Mouse (Mus musculus) kidney, postnatal 14 days (tissue): Measurements from ENCODE around the gene Atm.

Experiments
- DNase-seq: peaks from one replicate; pipeline ENCODE4 v3.0.0; 2022; ENCODE audit warnings: mixed read lengths

Atm gene

DNA sequence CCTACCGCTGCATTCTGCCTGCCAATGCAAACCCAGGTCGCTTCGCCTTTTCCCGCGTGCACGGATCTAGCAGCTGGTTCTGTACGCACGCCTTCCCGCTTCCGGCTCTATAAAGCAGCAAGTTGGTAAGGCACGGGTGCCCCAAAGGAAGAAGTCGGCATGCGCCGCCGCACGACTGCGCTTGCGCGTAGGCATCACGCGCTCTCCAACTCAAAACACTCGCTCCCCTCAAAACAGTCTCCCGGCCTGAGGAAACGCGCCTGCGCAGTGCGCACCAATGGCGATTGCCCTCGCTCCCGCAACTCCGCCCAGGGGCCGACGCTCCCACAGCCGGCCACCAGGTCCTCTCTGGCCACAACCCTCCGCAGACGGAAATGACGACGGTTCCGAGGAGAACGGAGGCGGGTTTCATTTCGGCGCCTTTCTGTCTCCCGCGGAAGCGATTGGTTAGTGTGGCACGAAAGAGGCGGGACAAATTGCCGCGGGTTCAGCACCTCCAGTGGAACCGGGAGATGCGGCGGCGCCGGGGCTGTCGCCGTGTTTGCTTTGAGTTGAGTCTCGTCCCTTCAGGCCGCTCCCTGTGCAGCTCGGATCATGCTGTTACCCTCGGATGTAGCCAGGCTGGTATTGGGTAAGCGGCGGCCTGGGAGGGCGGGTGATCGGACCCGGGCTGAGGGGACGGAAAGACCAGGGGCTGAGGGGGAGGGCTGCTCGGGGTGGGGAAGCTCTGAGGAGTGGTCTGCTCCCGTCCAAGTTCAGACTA lies at the start of gene Atm, which contains the start of gene Npat:
Gene Atm (minus strand): TSS at position 183 of the 763 bp plus-strand sequence.
Gene Npat (plus strand): TSS at position 490 of the 763 bp plus-strand sequence.
- DNase-seq = peak; percentile 100

DNA sequence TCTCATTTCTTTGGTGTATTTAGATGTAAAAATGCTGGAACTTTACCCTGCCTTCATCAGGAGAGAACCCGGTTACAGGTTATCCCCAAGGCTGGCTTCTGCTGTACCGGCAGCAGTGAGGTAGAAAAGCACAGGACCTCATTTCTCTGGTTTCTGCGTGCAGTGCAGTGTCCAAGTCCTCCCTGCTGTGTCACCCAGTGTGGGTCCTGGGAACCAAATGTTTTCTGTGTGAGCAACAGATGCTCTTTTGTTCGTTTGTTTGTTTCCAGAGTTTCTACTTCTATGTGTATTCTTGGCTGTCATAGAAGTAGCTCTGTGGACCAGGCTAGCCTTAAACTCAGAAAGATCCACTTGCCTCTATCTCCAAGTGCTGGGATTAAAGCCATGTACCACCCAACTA lies 45.3 kb upstream of the Atm start:
- DNase-seq = no peak

DNA sequence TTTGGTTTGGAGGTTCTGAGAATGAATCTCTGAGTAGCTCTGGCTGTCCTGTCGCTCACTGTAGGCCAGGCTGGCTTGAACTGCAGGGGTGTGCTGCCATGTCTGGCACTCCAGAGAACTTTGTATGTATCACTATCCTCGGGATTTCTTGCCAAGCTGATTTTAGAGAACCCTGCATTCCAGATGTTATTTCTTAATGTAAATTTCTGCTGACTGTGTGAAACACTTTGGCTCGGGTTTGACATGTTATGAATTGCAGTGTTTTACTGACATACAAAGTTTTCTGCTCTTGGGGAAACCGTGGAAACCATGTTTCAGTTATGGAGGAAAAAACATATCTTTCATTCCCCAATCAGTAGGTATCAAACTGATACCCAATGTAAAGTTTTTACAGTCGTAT lies 39.2 kb upstream of the Atm start:
- DNase-seq = no peak

DNA sequence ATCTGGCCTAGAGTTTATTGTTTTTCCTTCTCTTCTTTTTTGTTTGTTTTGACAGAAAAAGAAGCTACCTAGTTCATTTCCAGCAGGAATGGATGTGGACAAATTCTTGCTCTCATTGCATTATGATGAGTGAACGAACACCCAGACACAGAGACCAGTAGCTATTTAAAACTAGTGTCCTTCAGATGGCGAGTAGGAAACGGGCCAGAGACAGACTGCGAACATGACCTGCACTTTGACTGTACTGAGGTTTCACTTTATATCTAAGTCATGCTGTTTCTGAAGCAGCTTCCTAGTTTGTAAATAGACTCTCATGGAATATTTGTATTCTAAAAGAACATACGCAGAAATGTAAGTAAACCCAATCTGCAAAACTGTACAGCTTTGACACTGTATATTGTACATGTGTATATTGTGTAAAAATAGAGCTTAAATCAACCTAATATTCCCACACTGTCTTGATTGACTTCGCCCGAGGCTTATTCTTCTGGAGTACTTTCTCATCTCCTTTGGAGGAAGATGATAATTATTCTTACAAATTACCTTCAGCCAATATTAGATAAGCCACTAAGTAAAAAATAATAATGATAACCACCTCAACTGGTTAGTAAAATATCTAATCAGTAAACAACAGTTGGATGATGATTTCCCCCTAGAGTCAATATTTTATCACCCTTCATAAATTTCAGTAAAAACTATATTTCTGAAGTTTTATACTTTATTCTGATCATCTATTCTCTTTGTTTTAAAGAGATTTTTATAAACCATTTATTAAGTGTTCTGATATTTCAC lies 36.2 kb upstream of the Atm start:
- no peak for DNase-seq

DNA sequence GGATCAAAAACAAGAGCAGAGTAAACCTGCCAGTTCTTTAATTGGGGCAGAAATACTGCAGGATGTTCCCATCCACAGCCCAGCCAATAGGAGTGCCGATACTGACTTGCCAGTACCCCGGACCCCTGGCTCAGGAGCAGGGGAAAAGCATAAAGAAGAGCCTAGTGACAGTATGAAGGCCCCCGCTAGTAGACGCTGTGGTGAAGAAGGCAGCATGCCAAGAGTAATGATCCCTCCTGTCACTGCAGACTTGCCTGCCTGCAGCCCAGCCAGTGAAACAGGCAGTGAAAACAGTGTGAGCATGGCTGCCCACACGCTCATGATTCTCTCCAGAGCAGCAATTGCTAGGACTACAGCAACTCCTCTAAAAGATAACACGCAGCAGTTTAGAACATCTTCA lies 34.1 kb upstream of the Atm start:
- no peak for DNase-seq

DNA sequence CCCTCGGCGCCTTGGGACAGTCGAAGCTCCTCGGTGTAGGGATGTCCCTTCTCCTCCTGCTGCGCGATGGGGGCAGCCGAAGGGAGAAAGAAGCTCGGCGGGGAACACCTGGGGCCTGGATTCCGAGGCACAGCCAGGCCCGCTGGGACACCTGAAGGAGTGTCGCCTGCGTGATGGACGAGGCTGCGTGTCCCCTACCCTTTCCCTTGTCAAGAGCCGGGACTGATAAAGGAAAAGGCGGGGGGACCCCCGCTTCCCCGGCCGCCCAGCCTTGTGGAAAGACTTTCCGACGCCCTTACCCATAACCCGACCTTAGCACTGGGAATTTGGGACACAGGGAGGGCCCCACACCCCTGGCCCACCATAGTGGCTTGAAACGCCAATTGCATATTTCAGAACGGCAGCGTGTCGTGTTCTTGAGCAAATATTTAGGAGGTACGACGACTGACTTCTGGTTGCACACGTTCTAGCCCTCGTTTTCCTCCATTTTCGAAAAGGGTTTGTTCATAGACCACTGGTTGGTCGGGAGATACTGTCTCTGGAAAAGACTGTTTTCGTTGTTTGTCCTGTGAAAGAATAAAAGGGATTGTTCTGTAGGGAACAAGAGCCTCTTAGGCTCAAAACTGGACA lies 911 bp upstream of the Atm start:
- DNase-seq = no peak

DNA sequence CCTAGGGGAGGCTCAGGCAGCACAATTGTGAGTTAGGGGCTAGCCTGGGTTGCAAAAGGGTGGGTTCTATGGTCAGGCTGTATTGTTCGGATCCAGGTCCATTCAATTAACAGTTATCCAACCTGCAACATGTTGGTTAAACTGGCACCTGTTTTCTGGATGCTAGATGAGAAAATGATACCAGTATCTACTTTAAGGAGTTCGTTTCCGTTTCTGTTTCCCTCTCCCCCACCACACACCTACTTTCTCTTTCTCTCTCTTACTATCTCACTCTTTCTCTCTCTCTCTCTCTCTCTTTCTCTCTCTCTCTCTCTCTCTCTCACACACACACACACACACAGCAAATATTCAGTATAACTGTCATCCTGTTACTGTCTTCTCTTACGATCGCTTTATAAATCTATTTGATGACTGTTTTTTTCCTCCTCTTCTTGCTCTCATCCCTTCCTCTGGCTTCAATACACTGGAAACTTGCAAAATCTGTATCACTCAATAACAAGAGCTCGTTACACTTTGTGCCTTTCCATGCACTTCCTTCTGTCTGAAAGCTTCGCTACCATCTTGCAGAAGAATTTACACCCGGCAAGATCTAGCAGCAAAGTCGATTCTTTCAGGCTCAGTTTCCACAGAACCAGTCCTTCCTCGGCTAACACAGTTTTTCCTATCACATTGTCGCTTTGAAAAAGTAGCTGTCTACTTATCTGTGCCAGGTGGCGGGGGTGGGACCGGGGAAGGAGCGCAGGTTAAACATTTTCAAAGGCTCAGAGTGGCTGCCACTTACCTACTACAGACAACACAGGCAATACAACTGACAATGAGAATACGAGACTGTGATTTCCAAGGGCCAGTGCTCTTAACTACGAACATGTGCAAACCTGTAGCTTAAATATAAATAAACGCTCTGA lies 872 bp downstream of the Atm start:
- DNase-seq = peak; percentile 24

DNA sequence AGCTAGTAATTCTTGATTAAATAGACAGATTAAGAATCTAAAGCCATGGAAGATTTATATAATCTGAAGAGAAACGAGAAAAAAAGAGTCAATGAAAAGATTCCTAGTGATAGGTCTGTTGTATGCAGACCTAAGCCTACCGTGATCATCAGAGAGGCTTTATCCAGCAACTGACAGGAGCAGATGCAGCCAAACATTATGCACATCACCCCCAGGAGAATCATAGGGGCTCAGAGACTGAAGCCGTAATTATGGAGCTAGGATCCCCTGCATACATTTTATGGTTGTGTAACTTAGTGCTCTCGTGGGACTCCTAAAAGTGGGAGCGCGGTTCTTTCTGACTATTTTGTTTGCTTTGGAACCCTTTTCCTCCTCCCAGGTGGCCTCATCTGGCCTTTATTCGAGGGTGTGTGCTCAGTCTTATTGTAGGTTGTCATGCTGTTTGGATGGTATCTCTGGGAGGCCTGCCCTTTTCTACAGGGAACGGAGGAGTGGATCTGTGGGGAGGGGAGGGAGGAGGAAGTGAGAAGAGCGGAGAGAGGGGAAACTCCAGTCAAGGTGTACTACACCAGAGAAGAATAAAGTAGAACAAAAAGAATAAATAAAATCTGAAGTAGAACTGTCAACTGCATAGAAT lies 19.0 kb downstream of the Atm start:
- DNase-seq = no peak

DNA sequence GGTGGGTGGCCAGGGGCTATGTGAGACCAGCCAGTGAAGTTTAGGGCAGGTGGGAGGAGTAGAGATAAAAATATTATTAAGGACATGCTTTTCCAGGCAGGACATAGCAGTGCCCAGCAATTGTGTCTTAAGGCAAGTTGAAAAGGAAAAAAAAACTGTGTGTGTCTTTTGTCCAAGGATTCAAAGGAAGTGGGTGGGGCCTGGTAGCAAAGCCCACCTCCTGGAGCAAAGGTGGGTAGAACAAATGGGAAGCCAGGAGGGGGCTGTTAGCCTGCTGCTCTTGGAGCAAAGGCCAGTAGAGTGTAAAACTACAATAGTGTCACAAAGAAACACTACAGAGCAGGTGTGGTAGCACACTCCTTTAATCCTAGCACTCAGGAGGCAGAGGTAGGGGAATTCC lies 22.4 kb downstream of the Atm start:
- no peak for DNase-seq

DNA sequence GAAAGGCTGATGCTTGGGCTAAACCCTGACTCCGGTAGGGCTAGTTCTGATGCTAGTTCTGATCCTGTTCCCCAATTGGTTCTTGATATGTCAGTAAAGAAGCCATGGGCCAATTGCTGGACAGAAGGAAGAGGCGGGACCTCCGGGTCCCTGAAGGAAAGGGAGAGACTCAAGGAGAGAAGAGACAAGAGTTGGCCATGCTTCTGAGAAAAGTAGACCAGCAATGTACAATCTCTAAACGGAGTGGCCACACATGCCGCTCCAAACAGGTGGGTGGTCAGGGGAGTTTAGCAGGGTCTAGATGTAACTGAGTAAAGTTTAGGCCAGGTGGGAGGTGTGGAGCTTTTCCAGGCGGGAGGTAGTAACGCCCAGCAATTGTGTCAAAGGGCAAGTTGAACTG lies 28.5 kb downstream of the Atm start:
- DNase-seq = no peak

DNA sequence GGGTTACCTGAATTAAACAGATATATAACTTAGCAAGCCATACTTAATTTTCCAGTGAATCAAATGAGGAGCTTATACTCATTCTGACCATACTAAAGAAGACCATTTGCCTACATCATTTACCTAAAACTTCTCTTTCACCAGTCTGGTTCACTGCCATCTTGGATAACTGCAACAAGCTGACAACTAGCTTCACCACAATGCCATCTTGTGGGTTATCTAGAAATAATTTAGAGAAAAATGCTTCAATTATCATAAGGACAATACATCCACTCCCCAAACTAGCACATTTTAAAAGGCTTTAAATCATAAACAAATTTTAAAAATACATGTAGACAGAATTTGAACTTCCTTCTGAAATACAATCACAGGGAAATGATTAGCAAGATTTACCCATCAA lies 50.7 kb downstream of the Atm start:
- no peak for DNase-seq

DNA sequence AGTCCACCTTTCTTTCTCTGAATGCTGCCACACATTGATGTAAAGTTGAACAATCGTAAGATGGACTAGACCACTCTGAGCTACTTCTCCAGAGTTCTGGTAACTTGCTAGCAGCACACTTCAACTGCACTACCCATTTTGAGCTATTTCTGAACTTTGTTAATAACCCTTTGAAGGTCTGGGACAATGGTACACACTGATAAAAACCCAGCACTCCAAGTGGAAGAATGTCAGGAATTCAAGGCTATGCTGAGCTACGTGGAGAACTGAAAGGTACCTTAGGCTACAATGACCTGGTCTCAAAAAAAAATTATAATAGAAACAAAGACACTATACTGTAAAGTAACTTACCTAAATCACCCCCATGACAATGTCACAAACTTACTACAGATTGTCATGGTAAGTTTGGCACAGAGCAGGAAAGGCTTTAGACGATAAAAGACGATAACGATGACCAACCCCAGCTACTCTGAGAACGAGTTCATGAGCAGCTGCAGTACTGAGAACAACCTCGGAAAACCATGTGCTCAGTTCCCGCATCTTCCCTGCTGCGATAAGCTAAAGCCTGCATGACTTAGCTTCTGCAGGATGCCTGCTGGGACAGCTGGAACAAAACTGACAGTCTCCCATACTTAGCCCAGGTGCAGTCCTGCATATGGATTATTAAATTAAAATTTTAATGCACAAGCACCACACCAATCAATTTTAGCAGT lies 63.6 kb downstream of the Atm start:
- DNase-seq = no peak

DNA sequence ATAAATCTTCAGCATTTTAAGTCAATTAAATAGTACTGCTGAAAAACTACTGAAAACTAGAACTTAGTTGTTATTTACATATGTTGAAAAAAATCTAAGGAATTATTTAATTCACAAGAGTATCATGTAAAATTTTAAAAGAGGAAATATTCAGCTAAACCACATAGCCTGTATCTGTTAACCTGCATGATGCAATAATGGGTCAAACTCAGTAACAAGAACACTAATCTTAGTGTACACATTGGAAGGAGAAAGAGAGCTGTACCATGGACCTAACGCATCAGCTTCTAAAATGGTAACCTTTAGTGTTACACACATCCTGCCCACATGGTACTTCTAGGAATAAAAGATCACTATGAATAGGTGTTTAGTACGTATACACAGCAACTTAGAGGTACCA lies 84.5 kb downstream of the Atm start:
- DNase-seq = no peak

DNA sequence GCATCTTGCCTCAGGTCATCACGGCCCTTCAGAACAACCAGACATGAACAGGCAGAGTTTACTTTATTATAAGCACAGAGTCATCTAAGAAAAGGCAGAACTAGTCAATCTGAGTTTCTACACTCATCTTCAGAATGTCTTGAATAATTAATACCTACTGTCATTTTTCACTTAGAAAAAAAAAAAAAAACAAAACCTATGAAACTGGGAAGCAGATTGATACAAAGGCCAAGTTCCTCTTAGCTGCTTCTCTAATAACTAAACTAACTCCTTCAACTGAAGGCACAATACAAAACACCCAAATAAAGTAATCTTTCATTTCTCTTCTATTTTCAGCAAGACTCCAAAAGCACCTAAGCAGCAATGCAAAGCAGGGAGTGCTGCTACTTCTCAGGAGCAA lies 85.9 kb downstream of the Atm start:
- DNase-seq = no peak

DNA sequence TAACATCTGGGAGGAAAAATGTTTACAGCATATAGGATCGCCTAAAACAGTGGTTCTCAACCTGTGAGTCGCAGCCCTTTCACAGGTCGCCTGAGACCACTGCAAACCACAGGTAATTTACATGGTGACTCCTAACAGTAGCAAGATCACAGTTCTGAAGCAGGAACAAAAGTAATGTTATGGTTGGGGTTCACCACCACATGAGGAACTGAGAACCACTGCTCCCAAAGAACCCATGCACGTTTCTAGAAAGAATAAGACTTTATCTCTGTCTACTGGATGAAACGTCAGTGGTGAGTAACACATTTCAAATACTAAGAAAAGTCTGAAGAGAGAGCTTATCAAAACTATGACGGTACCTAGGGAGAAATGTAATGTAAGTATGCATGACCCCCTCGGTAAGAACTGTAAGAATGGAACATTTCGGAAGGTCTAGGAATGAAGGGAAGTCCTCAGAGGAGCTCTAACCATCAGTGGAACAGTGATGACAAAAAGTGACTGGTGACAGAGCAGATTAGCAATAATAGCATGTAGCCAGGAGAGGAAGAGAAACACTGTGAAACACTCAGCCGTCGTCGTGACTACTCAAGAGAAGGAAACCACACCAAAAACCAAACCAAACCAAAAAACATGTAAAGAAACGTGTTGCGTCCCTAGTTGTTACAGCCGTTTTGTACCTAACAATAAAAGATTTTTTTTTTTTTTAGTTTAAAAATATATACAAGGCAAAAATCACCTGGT lies 100.5 kb downstream of the Atm start:
- no peak for DNase-seq

DNA sequence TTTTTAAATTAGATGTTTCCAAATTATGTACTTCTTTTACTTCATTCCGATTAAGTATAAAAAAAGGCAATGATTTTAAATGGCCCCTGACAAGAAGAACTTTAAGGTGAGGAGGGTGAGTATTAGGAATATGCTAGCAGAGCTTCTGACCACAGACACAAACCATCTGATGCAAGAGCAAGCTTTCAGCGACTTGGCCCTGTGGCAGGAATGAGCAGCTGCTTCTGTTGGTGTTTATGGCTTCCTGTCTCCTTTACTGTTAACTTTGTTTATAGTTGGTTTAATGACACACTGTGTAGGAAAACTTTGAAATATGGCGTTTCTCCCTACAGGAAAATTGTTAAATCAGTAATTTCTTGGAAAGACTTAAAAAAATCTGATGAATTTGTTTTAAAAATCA lies 108.9 kb downstream of the Atm start:
- DNase-seq = peak; percentile 30

DNA sequence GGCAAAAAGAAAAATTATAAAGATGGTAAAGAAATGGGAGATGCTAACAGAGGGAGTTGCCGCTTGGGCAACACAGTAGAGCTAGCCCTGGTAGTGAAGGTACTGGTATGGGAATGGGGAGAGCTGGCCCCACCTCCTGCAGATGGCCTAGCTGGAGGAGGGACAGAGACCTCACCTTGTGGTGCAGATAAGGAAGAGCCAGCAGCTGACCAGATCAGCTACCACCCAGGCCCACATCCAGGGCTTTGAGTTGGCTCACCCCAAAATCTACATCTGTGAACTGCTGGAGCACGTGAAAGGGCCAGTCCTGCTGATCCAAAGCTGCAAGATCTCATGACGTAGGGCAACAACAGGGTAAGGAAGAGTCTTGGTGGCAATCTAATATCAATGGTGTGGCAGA lies 109.8 kb downstream of the Atm start:
- DNase-seq = no peak

DNA sequence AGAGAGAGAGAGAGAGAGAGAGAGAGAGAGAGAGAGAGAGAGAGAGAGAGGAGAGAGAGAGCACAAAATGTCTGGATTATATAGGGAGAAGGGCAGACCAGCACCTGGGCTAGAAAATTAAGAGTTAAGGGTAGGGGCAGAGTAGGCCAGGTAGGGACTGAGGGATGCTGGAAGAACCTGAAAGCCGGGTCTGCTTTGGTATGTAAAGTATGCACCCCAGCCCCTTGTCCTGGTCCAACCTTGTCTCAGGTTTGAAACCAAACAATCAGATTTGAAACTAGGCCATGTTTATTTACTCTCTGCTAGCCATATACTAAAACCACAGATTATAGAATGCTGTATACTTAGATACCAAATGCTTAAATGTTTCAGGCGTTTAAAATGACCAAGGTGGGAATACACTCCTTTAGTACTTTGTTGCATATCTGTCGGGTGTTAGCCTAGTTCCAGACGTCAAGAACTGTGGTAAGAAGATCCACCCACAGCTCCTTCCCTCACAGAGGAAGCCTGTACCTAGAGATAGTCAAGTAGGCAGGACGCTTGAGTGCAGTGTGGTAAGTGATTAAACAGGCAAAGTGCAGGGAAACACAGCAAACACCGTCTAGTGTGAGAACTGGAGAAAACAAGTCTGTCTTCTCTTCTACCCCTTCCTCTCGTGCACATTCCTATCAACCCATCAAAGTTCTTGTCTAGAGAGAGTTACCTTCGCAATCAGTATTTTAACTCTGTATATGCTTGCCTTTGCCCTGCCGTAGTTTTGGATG lies 114.2 kb downstream of the Atm start:
- no peak for DNase-seq

DNA sequence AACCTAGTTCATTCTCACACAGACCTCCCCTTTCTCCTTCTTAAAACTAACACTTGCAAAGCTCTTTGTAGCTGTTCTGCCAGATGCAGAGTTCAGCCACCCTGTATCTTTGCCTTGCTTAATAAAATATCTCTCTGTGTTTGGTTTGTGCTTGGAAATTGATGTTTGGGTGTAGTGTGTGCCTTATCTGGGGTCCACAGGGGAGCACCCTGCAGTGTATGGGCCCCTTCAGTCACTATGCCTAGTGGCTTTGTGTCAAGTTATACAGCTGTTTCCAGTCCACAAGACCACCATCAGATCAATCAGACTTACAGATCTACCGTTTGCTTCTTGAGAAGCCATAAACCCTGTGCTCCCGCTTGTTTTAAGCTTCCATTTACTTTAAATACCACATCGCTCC lies 127.1 kb downstream of the Atm start:
- no peak for DNase-seq

DNA sequence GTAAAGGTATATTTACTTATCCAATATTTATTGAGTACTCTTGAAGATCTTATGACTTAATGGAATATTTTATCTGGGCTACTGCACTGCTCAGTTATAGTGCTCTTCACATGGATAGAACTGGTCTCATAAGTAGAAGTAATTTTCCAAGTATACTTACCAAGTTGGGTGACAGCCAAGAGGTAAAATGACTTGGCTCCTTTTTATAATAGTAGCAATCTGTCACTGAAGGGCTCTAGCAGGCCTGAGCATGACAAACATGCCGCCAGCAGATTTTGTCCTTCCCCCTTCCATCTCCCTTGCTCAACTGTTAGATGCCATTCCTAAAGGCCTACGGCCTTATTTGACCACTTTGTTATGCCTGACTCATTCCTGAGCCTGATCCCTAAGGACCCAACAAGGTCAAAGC lies 127.6 kb downstream of the Atm start:
- peak; percentile 39 for DNase-seq
